Mouse (Mus musculus) layer of hippocampus, adult 9-11 months (tissue): Measurements from ENCODE around the gene Olfr287.

ENCODE experiments used
- DNase-seq: peaks from one replicate; pipeline ENCODE4 v3.0.0; 2022

Gene Olfr287

GRCm38 (mm10) chr15:98220877-98221276 is at the start of gene Olfr287, which contains the start of gene Gm44579:
Gene Olfr287 (minus strand): TSS chr15:98221056.
Gene Gm44579 (minus strand): TSS chr15:98220977.
- DNase-seq, result peak; percentile 19

GRCm38 (mm10) chr15:98257776-98258175 is 36.9 kb upstream of the Olfr287 start:
- no peak for DNase-seq

- no peak for DNase-seq
These were observed 36.3 kb upstream of the Olfr287 start, which contains the start of gene H1fnt for GRCm38 (mm10) chr15:98257193-98257592. Gene H1fnt (minus strand): TSS chr15:98257293.

GRCm38 (mm10) chr15:98256271-98256670 is 35.4 kb upstream of the Olfr287 start:
- DNase-seq, result no peak

- DNase-seq, result no peak
These were observed 14.6 kb upstream of the Olfr287 start for GRCm38 (mm10) chr15:98235442-98235841.

GRCm38 (mm10) chr15:98234350-98234749 is 13.5 kb upstream of the Olfr287 start, which contains the start of gene Olfr286:
Gene Olfr286 (minus strand): TSS chr15:98234450.
- DNase-seq, result no peak

- no peak for DNase-seq
These were observed 5.2 kb upstream of the Olfr287 start for GRCm38 (mm10) chr15:98226096-98226495.

GRCm38 (mm10) chr15:98225610-98226009 is 4.8 kb upstream of the Olfr287 start:
- no peak for DNase-seq

GRCm38 (mm10) chr15:98222377-98222776 is 1.5 kb upstream of the Olfr287 start:
- DNase-seq, result no peak

GRCm38 (mm10) chr15:98214130-98214529 is 6.7 kb downstream of the Olfr287 start:
- no peak for DNase-seq

- DNase-seq, result no peak
These were observed 7.5 kb downstream of the Olfr287 start for GRCm38 (mm10) chr15:98213336-98213870.

- DNase-seq, result no peak
These were observed 11.2 kb downstream of the Olfr287 start for GRCm38 (mm10) chr15:98209676-98210075.

GRCm38 (mm10) chr15:98195442-98195841 is 25.4 kb downstream of the Olfr287 start, which contains the start of gene Olfr288:
Gene Olfr288 (minus strand): TSS chr15:98195542.
- no peak for DNase-seq

GRCm38 (mm10) chr15:98184456-98184855 is 36.4 kb downstream of the Olfr287 start:
- no peak for DNase-seq

- no peak for DNase-seq
These were observed 38.8 kb downstream of the Olfr287 start for GRCm38 (mm10) chr15:98181856-98182570.

GRCm38 (mm10) chr15:98181132-98181711 is 39.6 kb downstream of the Olfr287 start:
- peak; percentile 93 for DNase-seq

GRCm38 (mm10) chr15:98180567-98181131 is 40.2 kb downstream of the Olfr287 start:
- DNase-seq, result no peak

- DNase-seq, result no peak
These were observed 43.5 kb downstream of the Olfr287 start for GRCm38 (mm10) chr15:98177320-98177719.

- peak; percentile 88 for DNase-seq
These were observed 47.0 kb downstream of the Olfr287 start for GRCm38 (mm10) chr15:98173821-98174220.

- DNase-seq, result no peak
These were observed 48.7 kb downstream of the Olfr287 start for GRCm38 (mm10) chr15:98172113-98172512.

- no peak for DNase-seq
These were observed 49.9 kb downstream of the Olfr287 start for GRCm38 (mm10) chr15:98170917-98171316.

- peak; percentile 69 for DNase-seq
These were observed 50.5 kb downstream of the Olfr287 start for GRCm38 (mm10) chr15:98170365-98170764.

GRCm38 (mm10) chr15:98168622-98169004 is 52.2 kb downstream of the Olfr287 start:
- no peak for DNase-seq
